Mouse (Mus musculus): Measurements from ENCODE around the gene D17Wsu92e. TPM values are rescaled to one million over a fixed set of nuclear protein-coding genes. Genes with fewer than 3 reads are reported as not detected.
A peak's percentile ranks its signal among the peaks of the same experiment; 100 is the strongest.
"Not testable (repeated sequence)": the region's sequence is repeated elsewhere in the genome, so short reads cannot be mapped to it uniquely, and the experiment has no call there.

Gene D17Wsu92e
- polyA plus RNA-seq, 1 experiment = 196 TPM

- TF ChIP-seq POLR2A (IDR thresholded peaks at IDR 0.05; ENCODE audit: extremely low read depth, insufficient read depth, low read length) (no peak), CTCF (IDR thresholded peaks at IDR 0.05; ENCODE audit: extremely low read depth, insufficient read depth, low read length) (no peak)
- Histone ChIP-seq H3K4me1 (ENCODE audit: control insufficient read depth, insufficient read depth, low read length) (no peaks in the 10 kb centered on the region), H3K4me3 (ENCODE audit: insufficient read depth, low read length) (no peak overlapping the region), H3K27ac (ENCODE audit: insufficient read depth, low read length) (no peak overlapping the region)
Observed at GRCm38 (mm10) chr17:27848351-27848750, 27.9 kb upstream of the D17Wsu92e start.

GRCm38 (mm10) chr17:27839469-27840252, 19.2 kb upstream of the D17Wsu92e start:
- TF ChIP-seq POLR2A (IDR thresholded peaks at IDR 0.05; ENCODE audit: extremely low read depth, insufficient read depth, low read length) (peak; percentile 71; the same call in 1 of the 2 replicates), CTCF (IDR thresholded peaks at IDR 0.05; ENCODE audit: extremely low read depth, insufficient read depth, low read length) (no peak)
- H3K4me1 ChIP-seq (ENCODE audit: control insufficient read depth, insufficient read depth, low read length) = no peaks in the 10 kb centered on the region
- peak overlapping the region; percentile 33; the same call in 1 of the 2 replicates for H3K27ac ChIP-seq (ENCODE audit: insufficient read depth, low read length)
- H3K4me3 ChIP-seq (ENCODE audit: insufficient read depth, low read length) = peak overlapping the region; percentile 61

- not testable (repeated sequence) for H3K4me1 ChIP-seq (ENCODE audit: control insufficient read depth, insufficient read depth, low read length); H3K4me3 ChIP-seq (ENCODE audit: insufficient read depth, low read length)
Observed at GRCm38 (mm10) chr17:27837850-27838249, 17.4 kb upstream of the D17Wsu92e start, which contains the start of gene Snrpc. Gene Snrpc, plus strand, starts transcription at chr17:27838150.

GRCm38 (mm10) chr17:27830411-27830810, 10.0 kb upstream of the D17Wsu92e start:
- Histone ChIP-seq H3K27ac (ENCODE audit: insufficient read depth, low read length) (no peak overlapping the region), H3K4me1 (ENCODE audit: control insufficient read depth, insufficient read depth, low read length) (no peaks in the 10 kb centered on the region), H3K4me3 (ENCODE audit: insufficient read depth, low read length) (no peak overlapping the region)
- no peak for TF ChIP-seq POLR2A (IDR thresholded peaks at IDR 0.05; ENCODE audit: extremely low read depth, insufficient read depth, low read length)
- 0 out of 2 replicates have a peak, but pooled peaks have one; percentile 16 for TF ChIP-seq CTCF (IDR thresholded peaks at IDR 0.05; ENCODE audit: extremely low read depth, insufficient read depth, low read length)

More at GRCm38 (mm10) chr17:27837850-27838249, 17.4 kb upstream of the D17Wsu92e start, which contains the start of gene Snrpc:
- not testable (repeated sequence) for H3K27ac ChIP-seq (ENCODE audit: insufficient read depth, low read length)

GRCm38 (mm10) chr17:27827511-27827910, 7.1 kb upstream of the D17Wsu92e start:
- Histone ChIP-seq H3K27ac (ENCODE audit: insufficient read depth, low read length) (no peak overlapping the region), H3K4me3 (ENCODE audit: insufficient read depth, low read length) (no peak overlapping the region), H3K4me1 (ENCODE audit: control insufficient read depth, insufficient read depth, low read length) (no peaks in the 10 kb centered on the region)
- no peak for TF ChIP-seq POLR2A (IDR thresholded peaks at IDR 0.05; ENCODE audit: extremely low read depth, insufficient read depth, low read length)
- TF ChIP-seq CTCF (IDR thresholded peaks at IDR 0.05; ENCODE audit: extremely low read depth, insufficient read depth, low read length) = no peak

- Histone ChIP-seq H3K4me3 (ENCODE audit: insufficient read depth, low read length) (no peak overlapping the region), H3K27ac (ENCODE audit: insufficient read depth, low read length) (no peak overlapping the region), H3K4me1 (ENCODE audit: control insufficient read depth, insufficient read depth, low read length) (no peaks in the 10 kb centered on the region)
- TF ChIP-seq CTCF (IDR thresholded peaks at IDR 0.05; ENCODE audit: extremely low read depth, insufficient read depth, low read length) = no peak
- no peak for TF ChIP-seq POLR2A (IDR thresholded peaks at IDR 0.05; ENCODE audit: extremely low read depth, insufficient read depth, low read length)
Observed at GRCm38 (mm10) chr17:27826908-27827383, 6.5 kb upstream of the D17Wsu92e start.

- TF ChIP-seq POLR2A (IDR thresholded peaks at IDR 0.05; ENCODE audit: extremely low read depth, insufficient read depth, low read length) = no peak
- no peak for TF ChIP-seq CTCF (IDR thresholded peaks at IDR 0.05; ENCODE audit: extremely low read depth, insufficient read depth, low read length)
- Histone ChIP-seq H3K4me1 (ENCODE audit: control insufficient read depth, insufficient read depth, low read length) (0 out of 2 replicates have a peak, but pooled peaks cover under 1% of the 10 kb centered on the region), H3K27ac (ENCODE audit: insufficient read depth, low read length) (no peak overlapping the region), H3K4me3 (ENCODE audit: insufficient read depth, low read length) (no peak overlapping the region)
Observed at GRCm38 (mm10) chr17:27825984-27826905, 5.8 kb upstream of the D17Wsu92e start.

GRCm38 (mm10) chr17:27825539-27825938, 5.1 kb upstream of the D17Wsu92e start:
- no peak overlapping the region for H3K4me3 ChIP-seq (ENCODE audit: insufficient read depth, low read length)
- TF ChIP-seq CTCF (IDR thresholded peaks at IDR 0.05; ENCODE audit: extremely low read depth, insufficient read depth, low read length) (no peak), POLR2A (IDR thresholded peaks at IDR 0.05; ENCODE audit: extremely low read depth, insufficient read depth, low read length) (no peak)
- H3K4me1 ChIP-seq (ENCODE audit: control insufficient read depth, insufficient read depth, low read length) = 0 out of 2 replicates have a peak, but pooled peaks cover 2% of the 10 kb centered on the region

GRCm38 (mm10) chr17:27824941-27825340, 4.5 kb upstream of the D17Wsu92e start:
- TF ChIP-seq CTCF (IDR thresholded peaks at IDR 0.05; ENCODE audit: extremely low read depth, insufficient read depth, low read length) (no peak), POLR2A (IDR thresholded peaks at IDR 0.05; ENCODE audit: extremely low read depth, insufficient read depth, low read length) (no peak)
- H3K27ac ChIP-seq (ENCODE audit: insufficient read depth, low read length) = no peak overlapping the region
- 0 out of 2 replicates have a peak, but pooled peaks cover 2% of the 10 kb centered on the region for H3K4me1 ChIP-seq (ENCODE audit: control insufficient read depth, insufficient read depth, low read length)
- no peak overlapping the region for H3K4me3 ChIP-seq (ENCODE audit: insufficient read depth, low read length)

More at GRCm38 (mm10) chr17:27825539-27825938, 5.1 kb upstream of the D17Wsu92e start:
- no peak overlapping the region for H3K27ac ChIP-seq (ENCODE audit: insufficient read depth, low read length)
